Mouse (Mus musculus): ENCODE data around the gene Themis3. TPM values are rescaled to one million over a fixed set of nuclear protein-coding genes. Genes with fewer than 3 reads are reported as not detected.
"Not testable (repeated sequence)": the region's sequence is repeated elsewhere in the genome, so short reads cannot be mapped to it uniquely, and the experiment has no call there.

The Themis3 gene
- polyA plus RNA-seq, 1 experiment from 2014 or later, result not detected

- Histone ChIP-seq H3K4me3 (no peak overlapping the region), H3K27ac (no peak overlapping the region), H3K4me1 (replicated peaks) (no peaks in the 10 kb centered on the region), H3K36me3 (no peaks in the 10 kb centered on the region), H3K9me3 (0 out of 2 replicates have a peak, but pooled peaks cover 6% of the 10 kb centered on the region), H3K27me3 (no peaks in the 10 kb centered on the region), H3K4me2 (no peak overlapping the region), H3K9ac (no peak overlapping the region)
- 100% methylated on average over 1 of the region's 1 CpGs for WGBS
- ATAC-seq (ENCODE audit: low FRiP score), result no peak
Measured at GRCm38 (mm10) chr17:66532285-66532684, 62.1 kb downstream of the Themis3 start.

GRCm38 (mm10) chr17:66523396-66523795, 71.0 kb downstream of the Themis3 start:
- WGBS, result 80% methylated on average over 5 of the region's 5 CpGs
- no peaks in the 10 kb centered on the region for H3K9me3 ChIP-seq
- no peaks in the 10 kb centered on the region for H3K36me3 ChIP-seq
- no peak overlapping the region for H3K9ac ChIP-seq
- no peaks in the 10 kb centered on the region for H3K27me3 ChIP-seq
- no peak overlapping the region for H3K27ac ChIP-seq
- no peak for ATAC-seq (ENCODE audit: low FRiP score)
- H3K4me3 ChIP-seq, result no peak overlapping the region
- H3K4me1 ChIP-seq (replicated peaks), result peaks cover 10% of the 10 kb centered on the region
- no peak overlapping the region for H3K4me2 ChIP-seq

DNA sequence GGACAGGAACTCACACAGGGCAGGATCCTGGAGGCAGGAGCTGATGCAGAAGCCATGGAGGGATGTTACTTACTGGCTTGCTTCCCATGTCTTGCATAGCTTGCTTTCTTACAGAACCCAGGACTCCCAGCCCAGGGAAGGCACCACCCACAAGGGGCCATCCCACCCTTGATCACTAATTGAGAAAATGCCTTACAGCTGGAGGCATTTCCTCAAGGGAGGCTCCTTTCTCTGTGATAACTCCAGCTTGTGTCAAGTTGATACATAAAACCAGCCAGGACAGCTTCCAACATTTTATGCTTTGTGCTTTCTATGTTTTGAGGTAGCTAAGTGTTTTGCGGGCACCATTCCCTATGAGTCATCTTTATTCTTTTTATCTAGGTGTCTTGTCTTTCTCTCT, 71.8 kb downstream of the Themis3 start:
- not testable (repeated sequence) for H3K4me3 ChIP-seq; ATAC-seq (ENCODE audit: low FRiP score); H3K27me3 ChIP-seq; H3K27ac ChIP-seq; H3K9ac ChIP-seq; H3K9me3 ChIP-seq; H3K4me2 ChIP-seq; H3K36me3 ChIP-seq
- whole genome bisulfite sequencing, result 100% methylated on average over 1 of the region's 1 CpGs
- H3K4me1 ChIP-seq (replicated peaks), result peaks cover 17% of the 10 kb centered on the region

DNA sequence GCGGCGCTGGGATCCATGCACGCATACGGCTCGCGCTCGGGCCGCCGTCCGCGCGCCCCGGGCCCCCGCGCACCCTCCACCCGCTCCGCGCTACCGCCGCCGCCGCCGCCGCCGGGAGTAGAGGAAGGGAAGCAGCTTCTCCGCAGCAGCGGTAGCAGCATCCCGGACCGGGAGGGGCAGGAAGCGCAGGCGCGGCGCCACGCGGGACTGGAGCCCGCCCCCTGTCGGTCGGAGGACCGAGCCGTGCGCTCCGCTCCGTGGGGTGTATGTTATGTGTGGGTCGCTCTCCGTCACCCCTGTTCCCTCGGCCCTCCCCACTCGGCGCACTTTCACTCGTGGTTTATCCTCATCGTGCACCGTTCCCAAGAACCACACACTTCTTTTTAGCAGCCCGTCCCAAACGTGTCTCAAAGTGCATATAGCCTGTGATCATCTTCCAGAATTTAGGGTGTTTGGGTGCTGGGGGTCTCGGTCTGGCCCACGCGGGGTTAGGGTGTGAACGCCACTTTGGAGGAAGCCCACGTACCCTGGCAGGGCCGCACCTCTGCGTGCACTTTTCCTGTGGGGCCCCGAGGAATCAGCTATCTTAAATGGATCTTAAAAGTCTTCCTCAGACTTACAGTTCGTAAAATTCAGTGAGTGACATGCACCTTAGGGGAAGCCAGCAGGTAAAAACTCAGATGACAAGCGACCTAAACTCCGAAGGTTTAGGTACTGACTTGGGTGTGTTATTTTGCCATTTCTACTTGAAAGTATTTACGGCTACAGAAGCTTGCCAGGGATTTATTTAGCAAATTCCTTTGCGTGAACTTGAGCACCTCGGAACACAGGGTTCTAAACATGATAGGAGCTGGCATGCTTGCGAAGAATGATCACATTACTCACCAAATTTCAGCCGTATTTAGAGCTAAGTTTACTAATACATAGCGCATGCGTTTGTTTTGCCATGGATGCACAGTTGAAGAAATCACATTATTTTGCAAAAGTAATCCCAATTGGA, 74.6 kb downstream of the Themis3 start, which contains the start of gene Rab12:
Gene Rab12, minus strand, starts transcription at position 176 of the 1,000 bp plus-strand sequence.
- H3K36me3 ChIP-seq, result no peaks in the 10 kb centered on the region; the same call in 1 of the 2 replicates
- H3K27ac ChIP-seq, result peak within 1 kb of the TSS; percentile 83
- 9% methylated on average over 71 of the region's 71 CpGs for WGBS
- ATAC-seq (ENCODE audit: low FRiP score), result peak; percentile 96
- H3K4me1 ChIP-seq (replicated peaks), result peaks cover 27% of the 10 kb centered on the region
- no peaks in the 10 kb centered on the region for H3K27me3 ChIP-seq
- peak within 1 kb of the TSS; percentile 99 for H3K9ac ChIP-seq
- no peaks in the 10 kb centered on the region for H3K9me3 ChIP-seq
- H3K4me3 ChIP-seq, result peak within 1 kb of the TSS; percentile 99
- H3K4me2 ChIP-seq, result peak within 1 kb of the TSS; percentile 82

GRCm38 (mm10) chr17:66518877-66519553, 75.4 kb downstream of the Themis3 start:
- Histone ChIP-seq H3K27ac (peak overlapping the region; percentile 83), H3K4me3 (peak overlapping the region; percentile 99), H3K9me3 (no peaks in the 10 kb centered on the region), H3K36me3 (peaks cover 5% of the 10 kb centered on the region; the same call in 1 of the 2 replicates), H3K4me1 (replicated peaks) (peaks cover 27% of the 10 kb centered on the region), H3K9ac (peak overlapping the region; percentile 99), H3K4me2 (peak overlapping the region; percentile 82), H3K27me3 (no peaks in the 10 kb centered on the region)
- ATAC-seq (ENCODE audit: low FRiP score), result peak; percentile 77
- under 1% methylated on average over 57 of the region's 57 CpGs for WGBS

DNA sequence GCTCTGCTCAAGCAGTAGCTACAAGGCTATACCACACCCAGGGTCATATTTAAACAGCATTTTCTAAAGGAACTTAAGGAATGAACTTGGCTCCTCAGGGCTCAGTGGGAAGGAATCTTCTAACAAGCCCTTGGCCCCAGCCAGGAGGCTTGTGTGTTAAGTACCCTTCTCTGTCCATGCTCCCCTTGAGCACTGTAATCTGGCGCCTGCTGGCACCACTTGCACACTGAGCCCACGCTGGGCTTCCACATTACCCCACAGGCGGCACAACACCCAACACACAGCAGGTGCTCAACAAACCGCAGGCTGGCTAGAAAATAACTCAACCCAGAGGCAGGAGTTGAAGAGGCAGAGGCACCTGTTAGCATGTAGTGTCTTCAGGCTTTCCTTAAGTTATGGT, 77.5 kb downstream of the Themis3 start:
- Histone ChIP-seq H3K9me3 (no peaks in the 10 kb centered on the region), H3K4me3 (no peak overlapping the region), H3K9ac (0 out of 2 replicates have a peak overlapping the region, but pooled peaks have one; percentile 6), H3K36me3 (peaks cover 17% of the 10 kb centered on the region), H3K4me2 (no peak overlapping the region), H3K27ac (no peak overlapping the region), H3K4me1 (replicated peaks) (peaks cover 30% of the 10 kb centered on the region), H3K27me3 (no peaks in the 10 kb centered on the region)
- no peak for ATAC-seq (ENCODE audit: low FRiP score)
- 84% methylated on average over 4 of the region's 4 CpGs for WGBS

- Histone ChIP-seq H3K4me2 (no peak overlapping the region), H3K9me3 (no peaks in the 10 kb centered on the region), H3K36me3 (peaks cover 17% of the 10 kb centered on the region), H3K27me3 (no peaks in the 10 kb centered on the region), H3K27ac (no peak overlapping the region), H3K4me3 (no peak overlapping the region), H3K4me1 (replicated peaks) (peaks cover 43% of the 10 kb centered on the region), H3K9ac (no peak overlapping the region)
- no peak for ATAC-seq (ENCODE audit: low FRiP score)
- 93% methylated on average over 10 of the region's 10 CpGs for WGBS
Measured at GRCm38 (mm10) chr17:66514288-66514995, 80.0 kb downstream of the Themis3 start.

- H3K9ac ChIP-seq, result no peak overlapping the region
- H3K4me3 ChIP-seq, result no peak overlapping the region
- no peak for ATAC-seq (ENCODE audit: low FRiP score)
- no peak overlapping the region for H3K4me2 ChIP-seq
- no peak overlapping the region for H3K27ac ChIP-seq
- no peaks in the 10 kb centered on the region for H3K9me3 ChIP-seq
- H3K36me3 ChIP-seq, result peaks cover 22% of the 10 kb centered on the region
- peaks cover 29% of the 10 kb centered on the region for H3K4me1 ChIP-seq (replicated peaks)
- no peaks in the 10 kb centered on the region for H3K27me3 ChIP-seq
- 79% methylated on average over 15 of the region's 15 CpGs for WGBS
Measured at GRCm38 (mm10) chr17:66512202-66512956, 82.0 kb downstream of the Themis3 start.

- H3K9me3 ChIP-seq, result no peaks in the 10 kb centered on the region
- H3K9ac ChIP-seq, result no peak overlapping the region
- H3K27me3 ChIP-seq, result no peaks in the 10 kb centered on the region
- peak overlapping the region; percentile 52 for H3K27ac ChIP-seq
- H3K36me3 ChIP-seq, result peaks cover 30% of the 10 kb centered on the region
- WGBS, result 53% methylated on average over 10 of the region's 10 CpGs
- H3K4me1 ChIP-seq (replicated peaks), result peaks cover 24% of the 10 kb centered on the region
- ATAC-seq (ENCODE audit: low FRiP score), result peak; percentile 67; the same call in 1 of the 2 replicates
- no peak overlapping the region for H3K4me3 ChIP-seq
- no peak overlapping the region for H3K4me2 ChIP-seq
Measured at GRCm38 (mm10) chr17:66510221-66510683, 84.2 kb downstream of the Themis3 start.

- Histone ChIP-seq H3K27me3 (no peaks in the 10 kb centered on the region), H3K4me2 (no peak overlapping the region), H3K27ac (no peak overlapping the region), H3K4me3 (no peak overlapping the region), H3K9me3 (no peaks in the 10 kb centered on the region), H3K4me1 (replicated peaks) (peaks cover 30% of the 10 kb centered on the region), H3K36me3 (peaks cover 33% of the 10 kb centered on the region), H3K9ac (no peak overlapping the region)
- 90% methylated on average over 9 of the region's 9 CpGs for WGBS
- ATAC-seq (ENCODE audit: low FRiP score), result no peak
Measured at GRCm38 (mm10) chr17:66507049-66507954, 87.1 kb downstream of the Themis3 start.
